27 mouse cellular contexts compared by ENCODE assay signal in genomic region chr19:46074266-46074665, GRCm38 (mm10). TPM values are rescaled to one million over a fixed set of nuclear protein-coding genes. Genes with fewer than 3 reads are reported as not detected.
A peak's percentile ranks its signal among the peaks of the same experiment; 100 is the strongest.
DNase-seq lines count a peak whose midpoint lies in the region; ATAC-seq and TF ChIP-seq lines count a peak whose summit lies in the region.
"Had no signal": no experiment of that assay in that cellular context is flagged by ENCODE, and none has a peak within 500 bp of the region (broad histone marks: within the 10 kb centered on the region; RNA-seq: fewer than 3 reads in every experiment).

No protein-coding gene starts in this region.

- H3K4me1 ChIP-seq in ES-E14 (ENCODE audit: control insufficient read depth in 2 of 2, insufficient read depth in 2 of 2, low read length in 2 of 2, poor library complexity in 1 of 2), result peaks cover 12 to 24% of the 10 kb centered on the region in 2 experiments
- H3K4me1 ChIP-seq in liver, embryonic 13.5 days (replicated peaks), result peaks cover 58% of the 10 kb centered on the region
- H3K4me1 ChIP-seq in hindbrain, embryonic 11.5 days (replicated peaks; ENCODE audit: control insufficient read depth, insufficient read depth, low read length), result peaks cover 5% of the 10 kb centered on the region; the same call in 1 of the 2 replicates
- peaks cover 20% of the 10 kb centered on the region for H3K4me1 ChIP-seq in midbrain, embryonic 10.5 days

- no peaks in the 10 kb centered on the region for H3K9me3 ChIP-seq in ES-E14 (ENCODE audit: control insufficient read depth, insufficient read depth, low read depth, low read length)
- H3K9me3 ChIP-seq in liver, embryonic 13.5 days (replicated peaks), result no peaks in the 10 kb centered on the region
- no peaks in the 10 kb centered on the region for H3K9me3 ChIP-seq in hindbrain, embryonic 11.5 days (ENCODE audit: control insufficient read depth, low read length)
- H3K9me3 ChIP-seq in midbrain, embryonic 10.5 days (replicated peaks), result no peaks in the 10 kb centered on the region
- H3K9me3 ChIP-seq: forebrain, embryonic 13.5 days; heart, embryonic 13.5 days; hindbrain, embryonic 15.5 days; neural tube, embryonic 13.5 days had no signal

- in situ Hi-C loops in ES-E14 (cut with MboI; ENCODE audit: low sequenced_read_pairs in 2 of 2, unreplicated experiment in 2 of 2), result no loop called here

- 43% methylated on average over 5 of the region's 5 CpGs for WGBS in liver, embryonic 13.5 days (ENCODE audit: insufficient replicate concordance)
- WGBS in hindbrain, embryonic 11.5 days, result 91% methylated on average over 5 of the region's 5 CpGs
- WGBS in midbrain, embryonic 10.5 days, result 92% methylated on average over 5 of the region's 5 CpGs

- peak overlapping the region; percentile 42; the same call in 1 of the 2 replicates for H3K9ac ChIP-seq in ES-E14 (ENCODE audit: insufficient read depth, low read depth, low read length, poor library complexity, severe bottlenecking)
- H3K9ac ChIP-seq in liver, embryonic 13.5 days, result peak overlapping the region; percentile 24
- no peak overlapping the region for H3K9ac ChIP-seq in hindbrain, embryonic 11.5 days (ENCODE audit: low read depth, low read length)
- H3K9ac ChIP-seq: forebrain, embryonic 13.5 days; heart, embryonic 13.5 days; hindbrain, embryonic 15.5 days; neural tube, embryonic 13.5 days had no signal

- H3K4me2 ChIP-seq in liver, embryonic 13.5 days, result peak overlapping the region; percentile 79; the same call in 1 of the 2 replicates
- no peak overlapping the region for H3K4me2 ChIP-seq in hindbrain, embryonic 11.5 days (replicated peaks; ENCODE audit: low read depth, low read length)
- H3K4me2 ChIP-seq: heart, embryonic 13.5 days; hindbrain, embryonic 15.5 days had no signal

- H3K4me3 ChIP-seq in ES-E14 (ENCODE audit: insufficient read depth in 1 of 2, low read depth in 1 of 2, low read length in 2 of 2, poor library complexity in 1 of 2, severe bottlenecking in 1 of 2), result no peak overlapping the region
- no peak overlapping the region for H3K4me3 ChIP-seq in liver, embryonic 13.5 days (replicated peaks)
- no peak overlapping the region for H3K4me3 ChIP-seq in hindbrain, embryonic 11.5 days (ENCODE audit: low read depth, low read length)
- no peak overlapping the region for H3K4me3 ChIP-seq in midbrain, embryonic 10.5 days
- H3K4me3 ChIP-seq: forebrain, embryonic 13.5 days; heart, embryonic 13.5 days; hindbrain, embryonic 15.5 days; layer of hippocampus, adult 2 months; neural tube, embryonic 13.5 days had no signal

- 0 out of 2 replicates have a peak, but pooled peaks have one; percentile 29 for ATAC-seq in erythroblast, adult 5-6 weeks (replicated peaks; ENCODE audit: low FRiP score, poor library complexity, severe bottlenecking)
- ATAC-seq in liver, embryonic 13.5 days (ENCODE audit: low read depth), result peak; percentile 33
- peak; percentile 32 for ATAC-seq in megakaryocyte-erythroid progenitor cell, adult 5-6 weeks (replicated peaks; ENCODE audit: low FRiP score, low TSS enrichment, poor library complexity, severe bottlenecking)
- no peak for ATAC-seq in hindbrain, embryonic 11.5 days (ENCODE audit: low FRiP score)
- ATAC-seq: forebrain, embryonic 13.5 days; Patski had no signal

- peak overlapping the region; percentile 61; the same call in 1 of the 2 replicates for H3K27ac ChIP-seq in ES-E14 (ENCODE audit: insufficient read depth, low read depth, low read length, poor library complexity, severe bottlenecking)
- peak overlapping the region; percentile 89 for H3K27ac ChIP-seq in liver, embryonic 13.5 days
- no peak overlapping the region for H3K27ac ChIP-seq in hindbrain, embryonic 11.5 days (ENCODE audit: low read depth, low read length)
- no peak overlapping the region for H3K27ac ChIP-seq in midbrain, embryonic 10.5 days (replicated peaks)
- H3K27ac ChIP-seq: forebrain, embryonic 13.5 days; heart, embryonic 13.5 days; hindbrain, embryonic 15.5 days; layer of hippocampus, adult 2 months; macrophage; neural tube, embryonic 13.5 days had no signal

- H3K27me3 ChIP-seq in liver, embryonic 13.5 days, result no peaks in the 10 kb centered on the region
- no peaks in the 10 kb centered on the region for H3K27me3 ChIP-seq in hindbrain, embryonic 11.5 days (ENCODE audit: control insufficient read depth, insufficient read depth, low read length)
- H3K27me3 ChIP-seq in midbrain, embryonic 10.5 days (ENCODE audit: low read depth, poor library complexity, severe bottlenecking), result no peaks in the 10 kb centered on the region
- H3K27me3 ChIP-seq: forebrain, embryonic 13.5 days; heart, embryonic 13.5 days; hindbrain, embryonic 15.5 days; neural tube, embryonic 13.5 days; Patski had no signal

- H3K36me3 ChIP-seq in ES-E14 (ENCODE audit: control insufficient read depth, insufficient read depth, low read length, poor library complexity, severe bottlenecking), result peaks cover 45% of the 10 kb centered on the region
- peaks cover 66% of the 10 kb centered on the region for H3K36me3 ChIP-seq in liver, embryonic 13.5 days
- H3K36me3 ChIP-seq in hindbrain, embryonic 11.5 days (ENCODE audit: control insufficient read depth, insufficient read depth, low read length), result no peaks in the 10 kb centered on the region; the same call in 1 of the 2 replicates
- peaks cover 70% of the 10 kb centered on the region for H3K36me3 ChIP-seq in midbrain, embryonic 10.5 days

- no peak for DNase-seq in ES-E14 (ENCODE audit: low read depth, low spot score)
- DNase-seq in liver, embryonic 13.5 days, result no peak
- no peak for DNase-seq in hindbrain, embryonic 11.5 days (ENCODE audit: low spot score)
- no peak for DNase-seq in midbrain, embryonic 10.5 days (ENCODE audit: low spot score)
- DNase-seq in kidney, adult 8-10 months, result no peak
- DNase-seq: adrenal gland, postnatal 14 days; cerebellum, adult 2 months; cerebellum, postnatal 14 days; gastrocnemius, postnatal 10 days; heart, postnatal 10 days; kidney, adult 18-20 months; kidney, postnatal 36 days; thymus, postnatal 4 days had no signal

TF ChIP-seq in ES-E14, 5 proteins besides CTCF, POLR2A, EP300 and RAD21:
- no peak for TF ChIP-seq CHD2 (IDR thresholded peaks at IDR 0.05; ENCODE audit: low read depth, low read length)
- no peak for TF ChIP-seq HCFC1 (IDR thresholded peaks at IDR 0.05; ENCODE audit: borderline replicate concordance, insufficient read depth, low read length)
- TF ChIP-seq MAFK (IDR thresholded peaks at IDR 0.05; ENCODE audit: insufficient read depth, low read depth, low read length), result no peak
- no peak for TF ChIP-seq ZNF384 (IDR thresholded peaks at IDR 0.05; ENCODE audit: low read depth, low read length)
- no peak for TF ChIP-seq ZC3H11A (IDR thresholded peaks at IDR 0.05; ENCODE audit: borderline replicate concordance, low read depth, low read length)

RNA-seq across cellular contexts. Expression of gene Nolc1, which starts 1.4 kb away (rescaled TPM):
- total RNA-seq in ES-E14 (2012; rRNA removed), result 134 and 140 TPM in 2 replicates
- total RNA-seq in erythroblast, adult 5-6 weeks (2015; ENCODE audit: low replicate concordance), result 12.7 and 16.9 TPM in 2 replicates
- 25.9 and 31.9 TPM in 2 replicates for total RNA-seq in erythroblast, adult 5-6 weeks (2017; ENCODE audit: low replicate concordance)
- 105 and 118 TPM in 2 replicates for polyA plus RNA-seq in liver, embryonic 13.5 days (2015; fragmentation: Nextera tagmentation; extraction: Ambion mirVana)
- total RNA-seq in megakaryocyte-erythroid progenitor cell, adult 5-6 weeks (2014; fragmentation: Nextera tagmentation), result 170 and 201 TPM in 2 replicates
- total RNA-seq in megakaryocyte-erythroid progenitor cell, adult 5-6 weeks (2017), result 271 and 318 TPM in 2 replicates
- 102 and 103 TPM in 2 replicates for polyA plus RNA-seq in hindbrain, embryonic 11.5 days (2014; fragmentation: Nextera tagmentation; extraction: Ambion mirVana)
- polyA plus RNA-seq in midbrain, embryonic 10.5 days (2016; fragmentation: Nextera tagmentation; extraction: Ambion mirVana), result 128 and 141 TPM in 2 replicates

RNA-seq across cellular contexts. Expression of gene Ldb1, which starts 29.3 kb away (rescaled TPM):
- total RNA-seq in ES-E14 (2012; rRNA removed), result 123 and 207 TPM in 2 replicates
- 13.2 and 16.3 TPM in 2 replicates for total RNA-seq in erythroblast, adult 5-6 weeks (2015; ENCODE audit: low replicate concordance)
- 21.6 and 37.9 TPM in 2 replicates for total RNA-seq in erythroblast, adult 5-6 weeks (2017; ENCODE audit: low replicate concordance)
- polyA plus RNA-seq in liver, embryonic 13.5 days (2015; fragmentation: Nextera tagmentation; extraction: Ambion mirVana), result 31.9 and 34.9 TPM in 2 replicates
- total RNA-seq in megakaryocyte-erythroid progenitor cell, adult 5-6 weeks (2014; fragmentation: Nextera tagmentation), result 370 and 401 TPM in 2 replicates
- 268 and 296 TPM in 2 replicates for total RNA-seq in megakaryocyte-erythroid progenitor cell, adult 5-6 weeks (2017)
- polyA plus RNA-seq in hindbrain, embryonic 11.5 days (2014; fragmentation: Nextera tagmentation; extraction: Ambion mirVana), result 87.9 and 95.8 TPM in 2 replicates
- 79.0 and 79.2 TPM in 2 replicates for polyA plus RNA-seq in midbrain, embryonic 10.5 days (2016; fragmentation: Nextera tagmentation; extraction: Ambion mirVana)

RNA-seq across cellular contexts. Expression of gene Pprc1, which starts 29.6 kb away (rescaled TPM):
- total RNA-seq in ES-E14 (2012; rRNA removed), result 68.4 and 75.1 TPM in 2 replicates
- 19.6 and 30.7 TPM in 2 replicates for total RNA-seq in erythroblast, adult 5-6 weeks (2015; ENCODE audit: low replicate concordance)
- 11.7 and 20.1 TPM in 2 replicates for total RNA-seq in erythroblast, adult 5-6 weeks (2017; ENCODE audit: low replicate concordance)
- 19.5 and 23.8 TPM in 2 replicates for polyA plus RNA-seq in liver, embryonic 13.5 days (2015; fragmentation: Nextera tagmentation; extraction: Ambion mirVana)
- total RNA-seq in megakaryocyte-erythroid progenitor cell, adult 5-6 weeks (2014; fragmentation: Nextera tagmentation), result 139 and 168 TPM in 2 replicates
- 21.3 and 28.9 TPM in 2 replicates for total RNA-seq in megakaryocyte-erythroid progenitor cell, adult 5-6 weeks (2017)
- 42.7 and 45.8 TPM in 2 replicates for polyA plus RNA-seq in hindbrain, embryonic 11.5 days (2014; fragmentation: Nextera tagmentation; extraction: Ambion mirVana)
- polyA plus RNA-seq in midbrain, embryonic 10.5 days (2016; fragmentation: Nextera tagmentation; extraction: Ambion mirVana), result 41.8 and 45.9 TPM in 2 replicates

RNA-seq across cellular contexts. Expression of gene Elovl3, which starts 57.4 kb away (rescaled TPM):
- total RNA-seq in ES-E14 (2012; rRNA removed), result 0.16 and 0.22 TPM in 2 replicates
- not detected in 2 replicates for total RNA-seq in erythroblast, adult 5-6 weeks (2015; ENCODE audit: low replicate concordance)
- not detected in 2 replicates for total RNA-seq in erythroblast, adult 5-6 weeks (2017; ENCODE audit: low replicate concordance)
- 0.07 TPM in 1 of 2 replicates, not detected in the other for polyA plus RNA-seq in liver, embryonic 13.5 days (2015; fragmentation: Nextera tagmentation; extraction: Ambion mirVana)
- total RNA-seq in megakaryocyte-erythroid progenitor cell, adult 5-6 weeks (2014; fragmentation: Nextera tagmentation), result not detected in 2 replicates
- total RNA-seq in megakaryocyte-erythroid progenitor cell, adult 5-6 weeks (2017), result not detected in 2 replicates
- not detected in 2 replicates for polyA plus RNA-seq in hindbrain, embryonic 11.5 days (2014; fragmentation: Nextera tagmentation; extraction: Ambion mirVana)
- not detected in 2 replicates for polyA plus RNA-seq in midbrain, embryonic 10.5 days (2016; fragmentation: Nextera tagmentation; extraction: Ambion mirVana)
- total RNA-seq: gastrocnemius, postnatal 10 days; layer of hippocampus, adult 2 months; left cerebral cortex, postnatal 10 days had no signal
- polyA plus RNA-seq: cerebellum, adult 2 months; cortical plate, adult 2 months; forebrain, embryonic 13.5 days; heart, embryonic 13.5 days; intestine, embryonic 14.5 days; kidney, embryonic 16.5 days; macrophage; neural tube, embryonic 13.5 days; Patski; stomach, embryonic 14.5 days had no signal

Comparison
In these comparisons a context has a peak if more than half of its experiments do, and no peak if none do; other contexts are left out.
1. H3K27ac ChIP-seq: peak in ES-E14 (single experiment) and liver, embryonic 13.5 days (single experiment); none in hindbrain, embryonic 11.5 days (single experiment) and midbrain, embryonic 10.5 days (single experiment).